9 mouse cellular contexts compared by ENCODE assay signal in the genomic region with DNA sequence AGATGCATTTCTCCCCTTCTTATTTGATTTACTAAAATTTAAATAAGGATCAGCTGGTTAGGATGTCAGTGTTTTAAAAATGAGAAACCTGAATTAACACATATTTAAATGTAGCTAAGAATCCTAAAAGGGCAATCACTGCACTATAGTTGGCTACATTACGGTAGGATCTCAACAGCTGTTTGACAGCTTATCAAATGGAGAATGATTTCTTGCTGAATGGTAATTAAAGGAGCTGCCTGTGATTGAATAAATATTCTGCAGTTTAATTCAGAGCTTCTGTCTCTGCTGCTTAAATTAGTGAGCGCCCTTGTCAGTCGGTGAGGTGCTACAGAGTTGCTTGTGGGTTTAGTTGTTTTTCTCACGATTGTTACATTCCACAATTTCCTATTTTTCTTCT.
"Had no signal": no experiment of that assay in that cellular context is flagged by ENCODE, and none has a peak within 500 bp of the region (broad histone marks: within the 10 kb centered on the region; RNA-seq: fewer than 3 reads in every experiment).

No protein-coding gene starts in this region.

- H3K9ac ChIP-seq: lung, embryonic 14.5 days; midbrain, embryonic 12.5 days; neural tube, embryonic 12.5 days had no signal

- H3K4me1 ChIP-seq: midbrain, embryonic 10.5 days; midbrain, embryonic 12.5 days; neural tube, embryonic 12.5 days had no signal

- H3K9me3 ChIP-seq: midbrain, embryonic 10.5 days; midbrain, embryonic 12.5 days; neural tube, embryonic 12.5 days had no signal

- H3K36me3 ChIP-seq: midbrain, embryonic 10.5 days; midbrain, embryonic 12.5 days; neural tube, embryonic 12.5 days had no signal

- H3K27me3 ChIP-seq: midbrain, embryonic 12.5 days; neural tube, embryonic 12.5 days had no signal

- H3K4me3 ChIP-seq: midbrain, embryonic 10.5 days; midbrain, embryonic 12.5 days; neural tube, embryonic 12.5 days had no signal

- H3K27ac ChIP-seq: midbrain, embryonic 10.5 days; midbrain, embryonic 12.5 days; neural tube, embryonic 12.5 days had no signal

- DNase-seq: lung, embryonic 14.5 days; midbrain, embryonic 14.5 days; right cerebral cortex, postnatal 14 days; thymus, adult 18-20 months; thymus, postnatal 14 days; thymus, postnatal 36 days had no signal

- H3K4me2 ChIP-seq: lung, embryonic 14.5 days; midbrain, embryonic 12.5 days; neural tube, embryonic 12.5 days had no signal
